Mouse (Mus musculus) forebrain, postnatal 0 days (tissue): ENCODE data around the gene Anpep. TPM values are rescaled to one million over a fixed set of nuclear protein-coding genes. Genes with fewer than 3 reads are reported as not detected.

ENCODE experiments used
- ATAC-seq: fragments of 200-750 bp; cut with Nextera tagmentation; 2 replicates; pipeline ENCODE4 v1.8.0; 2017; ENCODE audit warnings: mild to moderate bottlenecking, moderate library complexity
- DNase-seq: peaks from one replicate; pipeline ENCODE4 v3.0.0-alpha.2; 2015
- H3K27ac ChIP-seq: fragments of 300-500 bp; sonication (generic); 2 replicates; pipeline ENCODE4 v1.5.1; 2014; ENCODE audit warnings: low read depth, mild to moderate bottlenecking, antibody characterized with exemption, low read length, moderate library complexity, mixed read lengths
- H3K27me3 ChIP-seq: fragments of 300-500 bp; sonication (generic); 2 replicates; pipeline ENCODE4 v1.6.1; 2014; ENCODE audit warnings: mild to moderate bottlenecking, low read length, mixed read lengths; ENCODE audit not compliant: insufficient read depth
- H3K36me3 ChIP-seq: fragments of 300-500 bp; sonication (generic); 2 replicates; pipeline ENCODE4 v1.6.1; 2014; ENCODE audit warnings: mild to moderate bottlenecking, moderate library complexity; ENCODE audit not compliant: insufficient read depth
- H3K4me1 ChIP-seq: fragments of 300-500 bp; sonication (generic); 2 replicates; pipeline ENCODE4 v1.6.1; 2014; ENCODE audit warnings: antibody characterized with exemption; ENCODE audit not compliant: insufficient read depth
- H3K4me2 ChIP-seq: fragments of 300-500 bp; sonication (generic); 2 replicates; pipeline ENCODE4 v1.6.1; 2014; ENCODE audit warnings: low read depth, mild to moderate bottlenecking, moderate library complexity
- H3K4me3 ChIP-seq: fragments of 300-500 bp; sonication (generic); 2 replicates; pipeline ENCODE4 v1.5.1; 2014; ENCODE audit warnings: low read depth, low read length, mixed read lengths
- H3K9ac ChIP-seq: fragments of 300-500 bp; sonication (generic); 2 replicates; pipeline ENCODE4 v1.6.1; 2014; ENCODE audit warnings: mild to moderate bottlenecking
- H3K9me3 ChIP-seq: fragments of 300-500 bp; sonication (generic); 2 replicates; pipeline ENCODE4 v1.6.1; 2016; ENCODE audit warnings: low read length
- CTCF ChIP-seq: sonication (generic); IDR thresholded peaks from 2 replicates; pipeline ENCODE4 v1.5.1; 2016; ENCODE audit warnings: antibody characterized with exemption, control low read depth, low read depth
- WGBS: fragments of 180-500 bp; shearing (Covaris S2); extraction: QIAGEN DNeasy Blood & Tissue Kit; methylation state at CpG from one replicate; pipeline ENCODE4 v1.1.7; 2014; 5-methylcytosine and 5-hydroxymethylcytosine counted together
- polyA plus RNA-seq: library from polyadenylated mRNA; unstranded; fragments of >200 nt; fragmentation: Nextera tagmentation; extraction: Ambion mirVana; gene quantifications from 2 replicates; pipeline ENCODE4 v1.2.1, GENCODE M21; 2015
- total RNA-seq: library from RNA; depleted of rRNA; stranded (reverse); fragments of >200 nt; gene quantifications from 2 replicates; pipeline ENCODE4 v1.2.3, GENCODE M21; 2014

The Anpep gene
- total and polyA plus RNA-seq, 2 experiments from 2014 or later, result 3.7 to 5.8 TPM

GRCm38 (mm10) chr7:79831585-79831984 is 29.3 kb downstream of the Anpep start:
- no peaks in the 10 kb centered on the region for H3K27me3 ChIP-seq
- H3K4me1 ChIP-seq, result no peaks in the 10 kb centered on the region
- TF ChIP-seq CTCF, result no peak
- H3K4me2 ChIP-seq, result no peak overlapping the region
- peak; percentile 11 for DNase-seq
- H3K36me3 ChIP-seq, result no peaks in the 10 kb centered on the region
- H3K27ac ChIP-seq, result no peak overlapping the region
- H3K4me3 ChIP-seq, result no peak overlapping the region
- no peaks in the 10 kb centered on the region for H3K9me3 ChIP-seq
- 60% methylated on average over 6 of the region's 6 CpGs for WGBS
- no peak for ATAC-seq
- no peak overlapping the region for H3K9ac ChIP-seq

GRCm38 (mm10) chr7:79831145-79831544 is 29.7 kb downstream of the Anpep start:
- H3K27ac ChIP-seq, result no peak overlapping the region
- H3K4me3 ChIP-seq, result no peak overlapping the region
- H3K36me3 ChIP-seq, result no peaks in the 10 kb centered on the region
- no peak for DNase-seq
- ATAC-seq, result no peak
- no peak overlapping the region for H3K9ac ChIP-seq
- no peaks in the 10 kb centered on the region for H3K4me1 ChIP-seq
- H3K4me2 ChIP-seq, result no peak overlapping the region
- WGBS, result 71% methylated on average over 6 of the region's 6 CpGs
- H3K9me3 ChIP-seq, result no peaks in the 10 kb centered on the region
- TF ChIP-seq CTCF, result no peak
- H3K27me3 ChIP-seq, result no peaks in the 10 kb centered on the region

DNA sequence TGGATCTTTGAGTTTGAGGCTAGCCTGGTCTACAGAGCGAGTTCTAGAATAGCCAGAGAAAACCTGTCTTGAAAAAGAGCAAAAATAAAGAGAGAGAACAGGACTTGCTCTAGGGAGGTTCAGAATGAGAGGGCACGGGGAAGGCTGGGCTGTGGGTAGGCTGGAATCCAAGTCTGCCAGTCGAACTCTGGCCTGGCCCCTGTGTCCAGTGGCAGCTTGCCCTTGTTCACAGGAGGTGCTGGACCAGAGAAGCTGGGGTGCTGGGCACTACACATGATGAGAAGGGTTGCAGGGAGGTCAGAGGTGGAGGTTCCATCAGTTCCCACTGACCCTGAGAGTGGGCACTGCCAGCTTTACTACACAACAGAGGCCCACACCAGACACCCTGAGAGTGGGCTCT is 32.5 kb downstream of the Anpep start:
- no peaks in the 10 kb centered on the region for H3K27me3 ChIP-seq
- 74% methylated on average over 3 of the region's 3 CpGs for WGBS
- H3K4me2 ChIP-seq, result no peak overlapping the region
- no peaks in the 10 kb centered on the region for H3K36me3 ChIP-seq
- no peak overlapping the region for H3K4me3 ChIP-seq
- no peak for TF ChIP-seq CTCF
- H3K4me1 ChIP-seq, result no peaks in the 10 kb centered on the region
- no peak overlapping the region for H3K9ac ChIP-seq
- ATAC-seq, result no peak
- H3K27ac ChIP-seq, result no peak overlapping the region
- no peaks in the 10 kb centered on the region for H3K9me3 ChIP-seq
- DNase-seq, result no peak

GRCm38 (mm10) chr7:79822092-79822695 is 38.7 kb downstream of the Anpep start:
- WGBS, result 77% methylated on average over 12 of the region's 12 CpGs
- H3K4me3 ChIP-seq, result no peak overlapping the region
- DNase-seq, result no peak

GRCm38 (mm10) chr7:79819996-79820395 is 40.9 kb downstream of the Anpep start:
- DNase-seq, result no peak
- WGBS, result 48% methylated on average over 11 of the region's 11 CpGs
- no peak for TF ChIP-seq CTCF

More at GRCm38 (mm10) chr7:79822092-79822695, 38.7 kb downstream of the Anpep start:
- ATAC-seq, result no peak
- H3K4me1 ChIP-seq, result no peaks in the 10 kb centered on the region
- no peak overlapping the region for H3K9ac ChIP-seq
- H3K27ac ChIP-seq, result no peak overlapping the region
- no peak for TF ChIP-seq CTCF
- no peaks in the 10 kb centered on the region for H3K27me3 ChIP-seq
- H3K9me3 ChIP-seq, result no peaks in the 10 kb centered on the region
- no peaks in the 10 kb centered on the region for H3K36me3 ChIP-seq
- H3K4me2 ChIP-seq, result no peak overlapping the region

GRCm38 (mm10) chr7:79819515-79819914 is 41.3 kb downstream of the Anpep start:
- H3K27me3 ChIP-seq, result no peaks in the 10 kb centered on the region
- ATAC-seq (no peak), DNase-seq (no peak)
- no peaks in the 10 kb centered on the region for H3K9me3 ChIP-seq
- TF ChIP-seq CTCF, result no peak
- H3K9ac ChIP-seq, result no peak overlapping the region
- WGBS, result 58% methylated on average over 4 of the region's 4 CpGs
- no peaks in the 10 kb centered on the region for H3K4me1 ChIP-seq
- H3K36me3 ChIP-seq, result no peaks in the 10 kb centered on the region
- H3K27ac ChIP-seq, result no peak overlapping the region
- no peak overlapping the region for H3K4me2 ChIP-seq
- no peak overlapping the region for H3K4me3 ChIP-seq

More at GRCm38 (mm10) chr7:79819996-79820395, 40.9 kb downstream of the Anpep start:
- Histone ChIP-seq H3K4me3 (no peak overlapping the region), H3K4me1 (no peaks in the 10 kb centered on the region), H3K36me3 (no peaks in the 10 kb centered on the region), H3K27me3 (no peaks in the 10 kb centered on the region), H3K9ac (no peak overlapping the region), H3K27ac (no peak overlapping the region), H3K4me2 (no peak overlapping the region), H3K9me3 (no peaks in the 10 kb centered on the region)
- no peak for ATAC-seq

- DNase-seq (no peak), ATAC-seq (no peak)
- no peaks in the 10 kb centered on the region for H3K36me3 ChIP-seq
- no peaks in the 10 kb centered on the region for H3K27me3 ChIP-seq
- no peak overlapping the region for H3K27ac ChIP-seq
- WGBS, result 5% methylated on average over 6 of the region's 6 CpGs
- no peak overlapping the region for H3K9ac ChIP-seq
- TF ChIP-seq CTCF, result no peak
- no peaks in the 10 kb centered on the region for H3K9me3 ChIP-seq
- H3K4me3 ChIP-seq, result no peak overlapping the region
- no peak overlapping the region for H3K4me2 ChIP-seq
- no peaks in the 10 kb centered on the region for H3K4me1 ChIP-seq
Measured at GRCm38 (mm10) chr7:79818321-79818720, 42.5 kb downstream of the Anpep start.
